Mouse (Mus musculus) erythroblast, embryonic 14.5 days (primary cell): ENCODE results near the gene Fhl3.

Source experiments
- GATA1 ChIP-seq: IDR thresholded peaks from 2 replicates; pipeline ENCODE4 v1.6.1; 2012; ENCODE audit warnings: low read length, inconsistent platforms, mixed read lengths
- TAL1 ChIP-seq: IDR thresholded peaks from 3 replicates; pipeline ENCODE4 v1.6.1; 2012; ENCODE audit warnings: low read length, inconsistent platforms, mixed read lengths

- TF ChIP-seq GATA1, result no peak
- TF ChIP-seq TAL1, result no peak
These were observed 7.2 kb upstream of the Fhl3 start, which contains the start of gene Utp11 for GRCm38 (mm10) chr4:124693135-124693894.
